Mouse (Mus musculus): ENCODE measurements around the gene 4930430F08Rik.
A peak's percentile ranks its signal among the peaks of the same experiment; 100 is the strongest.
"Not testable (repeated sequence)": the region's sequence is repeated elsewhere in the genome, so short reads cannot be mapped to it uniquely, and the experiment has no call there.

4930430F08Rik gene

DNA sequence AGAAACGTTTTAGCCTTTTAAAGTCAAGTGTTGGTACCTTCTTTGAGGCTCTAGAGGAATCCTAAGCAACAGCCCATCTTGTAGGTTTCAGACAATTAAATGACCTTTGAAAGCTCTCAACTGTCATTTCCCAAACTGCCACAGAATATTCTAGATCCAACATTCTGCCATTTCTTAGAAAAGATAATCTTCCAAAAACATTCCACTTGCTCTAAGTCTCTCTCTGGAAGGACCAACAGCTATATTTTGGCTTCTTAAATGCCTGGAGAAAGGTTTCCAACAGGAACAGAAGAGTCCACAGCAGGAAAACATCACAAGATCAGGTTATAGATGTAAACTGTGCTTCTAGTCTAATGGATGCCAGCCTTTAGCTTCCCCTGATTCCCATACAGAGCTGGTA lies at the start of gene 4930430F08Rik, which contains the start of gene 1700017N19Rik:
Gene 4930430F08Rik, minus strand, starts transcription at position 101 of the 400 bp plus-strand sequence.
Gene 1700017N19Rik, plus strand, starts transcription at position 162 of the 400 bp plus-strand sequence.
- no peak for DNase-seq (ENCODE audit: low spot score in 2 of 2)

DNA sequence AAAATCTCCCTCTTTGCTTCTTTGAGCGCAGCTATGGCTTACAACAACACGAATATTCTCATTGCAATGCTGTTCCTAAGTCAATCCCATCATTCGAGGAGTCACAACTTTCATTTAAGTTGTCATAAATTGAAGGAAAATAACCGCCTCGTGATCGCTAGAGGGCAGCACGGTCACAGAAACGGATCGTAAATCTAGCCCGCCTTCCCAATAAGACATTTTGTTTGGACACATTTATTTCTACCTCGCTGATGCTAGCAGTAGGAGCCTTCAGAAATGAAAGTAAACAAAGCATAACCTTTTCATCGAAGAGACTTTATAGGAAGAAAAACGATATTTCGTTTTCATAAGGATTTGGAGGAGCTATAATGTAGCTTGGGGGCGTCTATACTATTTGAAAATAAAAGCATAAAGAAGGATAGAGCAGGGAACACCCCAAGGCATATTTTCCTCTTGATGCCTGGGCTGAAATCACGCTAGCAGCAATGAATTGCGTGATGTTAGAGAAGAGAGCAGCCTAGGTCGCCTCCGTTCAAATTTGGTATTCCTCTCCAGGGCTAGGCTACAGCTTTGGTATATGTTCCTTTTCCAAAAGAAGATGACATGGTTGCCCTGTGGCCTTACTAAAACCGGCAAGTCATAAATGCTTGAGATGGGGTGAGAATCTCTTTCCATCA lies 39.7 kb upstream of the 4930430F08Rik start:
- no peak for DNase-seq (ENCODE audit: low spot score in 2 of 2)

DNA sequence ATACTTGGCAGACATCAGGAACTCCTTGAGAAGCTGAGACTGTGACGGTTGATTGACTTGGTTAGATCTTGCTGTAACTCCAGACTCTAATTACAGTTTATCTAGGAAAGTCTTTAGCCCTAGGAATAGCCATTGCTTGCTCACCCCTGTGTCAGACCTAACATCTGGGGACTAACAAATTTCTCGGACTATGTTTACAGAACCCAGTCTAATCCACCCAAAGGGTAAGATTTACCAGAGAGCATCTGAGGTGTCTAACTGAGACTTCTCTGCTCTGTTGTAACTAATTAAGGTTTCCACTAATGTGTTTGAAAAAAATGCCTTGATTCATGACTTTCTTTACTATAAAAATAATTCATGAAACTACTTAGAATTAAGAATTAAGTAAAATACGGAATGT lies 32.3 kb upstream of the 4930430F08Rik start:
- DNase-seq (ENCODE audit: low spot score in 2 of 2), result no peak

DNA sequence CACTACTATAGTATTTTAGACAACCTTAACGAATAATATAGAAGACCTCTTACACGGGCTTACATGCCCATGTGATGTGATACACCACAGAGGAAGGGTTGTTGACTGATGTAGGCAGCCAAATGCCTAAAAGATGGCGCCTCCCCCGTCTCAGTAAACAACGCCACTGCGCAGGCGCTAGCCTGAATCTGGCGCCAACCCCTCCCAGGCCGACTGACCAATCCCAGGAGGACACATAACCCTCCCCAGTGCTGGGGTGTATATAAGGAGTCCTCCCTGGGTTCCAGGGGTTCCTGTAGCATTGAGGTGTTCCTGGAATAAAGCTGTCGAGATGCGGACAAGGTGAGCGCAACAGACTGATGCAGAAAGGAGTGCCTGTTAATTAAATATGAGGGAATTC lies 29.8 kb upstream of the 4930430F08Rik start:
- no peak for DNase-seq (ENCODE audit: low spot score in 2 of 2)

DNA sequence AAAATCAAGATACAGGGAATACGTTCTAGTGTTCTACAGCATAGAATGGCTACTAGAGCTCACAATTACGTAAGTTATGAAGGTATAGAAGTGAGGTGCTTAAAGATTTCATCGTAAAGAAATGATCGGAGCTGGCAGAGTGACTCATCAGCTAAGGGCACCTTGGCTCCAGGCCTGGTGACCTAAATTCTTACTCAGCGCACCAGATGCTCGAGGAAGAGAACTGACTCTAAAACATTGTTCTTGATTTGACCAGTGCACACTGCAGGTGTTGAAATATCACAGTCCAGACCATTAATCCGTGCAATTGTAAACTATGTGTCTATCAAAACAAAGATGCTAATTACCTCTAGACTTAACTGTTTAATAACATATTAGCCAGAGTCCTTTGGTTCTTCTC lies 29.3 kb upstream of the 4930430F08Rik start:
- DNase-seq (ENCODE audit: low spot score in 2 of 2), result no peak

DNA sequence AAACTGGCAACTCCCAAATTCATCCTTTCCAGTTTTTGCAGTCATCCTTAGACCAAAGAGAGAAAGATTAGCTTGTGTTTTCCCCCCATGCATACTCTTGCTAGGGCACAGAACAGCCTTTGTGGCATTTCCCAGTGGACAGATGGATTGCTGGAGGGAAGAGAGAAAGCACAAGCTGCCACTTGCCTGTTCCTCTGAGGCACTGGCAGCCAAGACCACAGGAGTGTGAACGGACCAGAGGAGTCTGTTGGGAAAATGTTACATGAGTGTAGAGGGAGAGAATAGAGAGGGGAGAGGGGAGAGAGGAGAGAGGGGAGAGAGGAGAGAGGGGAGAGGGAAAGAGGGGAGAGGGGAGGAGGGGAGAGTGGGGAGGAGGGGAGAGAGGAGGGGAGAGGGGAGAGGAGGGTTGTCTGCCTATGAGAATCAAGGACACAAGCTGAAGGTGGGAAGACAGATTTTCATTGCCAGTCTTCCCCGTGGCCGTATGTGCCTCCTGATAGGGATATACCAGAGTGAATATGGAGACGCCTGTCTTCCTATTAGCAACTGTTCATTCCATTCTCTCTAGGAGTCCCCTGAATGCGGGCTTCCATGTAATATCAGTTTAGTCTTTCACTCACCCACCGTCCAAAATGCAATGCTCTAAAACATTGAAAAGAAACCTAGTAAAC lies 27.1 kb upstream of the 4930430F08Rik start:
- DNase-seq (ENCODE audit: low spot score in 2 of 2), result no peak

DNA sequence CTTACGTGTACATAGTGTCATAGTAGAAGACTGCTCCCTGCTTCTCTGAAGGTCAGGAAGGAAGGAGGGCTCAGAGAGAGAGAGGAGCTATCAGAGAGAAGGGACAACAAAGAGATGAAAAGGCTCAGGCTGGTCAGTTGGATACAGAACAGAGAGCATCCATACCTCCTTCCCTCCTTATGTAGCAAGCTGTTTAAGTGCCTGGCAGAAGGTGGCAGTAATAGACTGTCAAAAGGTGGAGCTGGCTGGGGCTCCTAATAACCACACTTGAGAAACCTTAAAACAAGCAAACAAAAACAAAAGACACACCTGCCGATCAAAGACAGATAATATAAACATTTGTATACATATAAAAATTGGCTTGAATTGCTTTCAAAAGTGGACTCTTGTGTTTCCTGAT lies 14.0 kb upstream of the 4930430F08Rik start:
- no peak for DNase-seq (ENCODE audit: low spot score in 2 of 2)

DNA sequence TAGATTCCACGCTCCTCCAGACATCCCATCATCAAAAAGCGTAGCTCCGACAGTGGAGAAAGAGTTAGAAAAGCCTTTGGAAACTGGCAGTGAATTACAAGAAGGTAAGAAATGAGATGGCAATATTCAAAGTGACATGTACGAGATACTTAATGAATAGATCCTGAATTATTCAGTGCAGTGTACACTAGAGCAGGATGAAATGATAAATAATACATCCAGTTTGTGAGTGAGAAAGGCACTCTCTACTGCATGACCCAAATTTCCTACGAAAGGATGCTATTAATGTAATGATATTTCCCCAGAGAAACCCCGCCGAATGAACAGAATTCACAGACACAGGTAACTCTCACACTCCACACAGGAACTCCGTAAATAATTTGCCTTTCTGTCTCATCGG lies 13.3 kb upstream of the 4930430F08Rik start:
- DNase-seq (ENCODE audit: low spot score in 2 of 2), result no peak

DNA sequence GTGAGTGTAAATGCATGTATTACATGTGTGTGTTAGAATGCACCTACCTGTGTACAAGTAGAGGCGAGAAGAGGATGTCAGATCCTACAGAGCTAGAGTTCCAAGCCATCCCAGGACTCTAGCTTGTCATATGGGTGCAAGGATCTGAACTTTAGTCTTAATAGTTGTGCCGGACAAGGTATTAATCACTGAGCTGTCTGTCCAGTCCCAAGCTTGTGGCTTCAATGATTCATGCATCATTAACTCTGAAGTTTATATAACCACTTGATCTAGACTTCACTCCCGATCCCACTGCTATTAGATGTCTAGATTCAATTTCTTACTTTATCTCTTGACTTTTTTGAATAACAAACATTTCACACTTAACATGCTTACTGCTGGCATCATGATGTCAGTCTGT lies 8.1 kb upstream of the 4930430F08Rik start:
- DNase-seq (ENCODE audit: low spot score in 2 of 2), result no peak

DNA sequence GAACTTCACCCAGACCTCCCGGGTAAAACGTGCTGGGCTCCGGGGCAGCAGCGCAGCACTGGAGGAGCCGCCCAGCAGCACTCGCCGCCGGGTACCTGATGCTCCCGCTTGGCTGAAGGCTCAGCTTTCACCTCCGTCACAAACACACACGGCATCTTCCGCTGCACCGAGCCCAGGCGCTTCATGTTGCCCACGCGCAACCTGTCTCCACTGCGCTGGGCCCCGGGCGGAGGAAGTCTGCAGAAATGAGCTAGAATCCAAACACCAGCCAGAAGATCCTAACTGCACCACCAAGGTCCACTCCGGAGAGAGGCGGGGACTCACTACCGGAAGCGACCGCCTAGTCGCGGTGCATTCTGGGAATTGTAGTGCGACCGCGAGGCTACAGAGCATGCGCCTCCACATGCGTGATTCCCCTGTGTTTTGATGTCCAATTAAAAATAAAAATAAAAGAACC lies 1.3 kb downstream of the 4930430F08Rik start:
- peak; percentile 86 to 88 for DNase-seq (ENCODE audit: low spot score in 2 of 2)

DNA sequence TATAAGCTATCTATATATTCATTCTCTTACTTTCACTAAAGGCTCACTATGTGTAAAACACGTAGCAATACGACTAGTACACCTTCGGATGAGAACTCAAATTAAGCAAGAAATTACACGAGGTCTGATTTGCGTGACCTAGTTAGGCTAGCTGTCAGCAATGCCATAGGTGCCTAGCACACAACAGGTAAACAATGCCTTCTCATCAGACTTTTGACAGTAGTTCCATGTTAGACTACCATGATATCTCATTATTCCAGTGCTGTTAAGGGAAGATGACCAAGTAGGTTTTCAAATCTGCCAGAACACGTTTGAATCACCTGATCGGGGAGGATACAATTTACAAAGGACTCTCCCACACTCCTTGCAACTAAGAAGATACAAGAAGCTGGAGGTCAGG lies 1.7 kb downstream of the 4930430F08Rik start:
- no peak for DNase-seq (ENCODE audit: low spot score in 2 of 2)

DNA sequence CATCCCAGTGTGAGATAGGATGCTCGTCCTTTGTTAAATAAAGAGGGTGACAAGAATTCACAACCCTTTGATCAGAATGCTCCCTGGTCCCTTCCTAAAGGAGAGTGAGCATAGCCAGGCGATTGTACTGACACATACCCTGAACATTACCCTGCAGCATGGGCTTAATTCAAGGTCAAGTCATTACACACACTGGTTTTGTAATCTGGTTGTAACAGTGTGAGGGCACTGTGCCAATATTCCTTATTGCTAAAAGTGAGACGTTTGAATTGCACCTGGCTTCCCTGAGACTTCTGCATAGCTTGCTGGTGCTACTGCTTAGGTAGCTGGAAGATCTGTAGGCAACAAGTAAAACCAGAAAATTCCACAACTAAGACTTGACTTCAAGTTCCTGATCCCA lies 6.0 kb downstream of the 4930430F08Rik start:
- no peak for DNase-seq (ENCODE audit: low spot score in 2 of 2)

DNA sequence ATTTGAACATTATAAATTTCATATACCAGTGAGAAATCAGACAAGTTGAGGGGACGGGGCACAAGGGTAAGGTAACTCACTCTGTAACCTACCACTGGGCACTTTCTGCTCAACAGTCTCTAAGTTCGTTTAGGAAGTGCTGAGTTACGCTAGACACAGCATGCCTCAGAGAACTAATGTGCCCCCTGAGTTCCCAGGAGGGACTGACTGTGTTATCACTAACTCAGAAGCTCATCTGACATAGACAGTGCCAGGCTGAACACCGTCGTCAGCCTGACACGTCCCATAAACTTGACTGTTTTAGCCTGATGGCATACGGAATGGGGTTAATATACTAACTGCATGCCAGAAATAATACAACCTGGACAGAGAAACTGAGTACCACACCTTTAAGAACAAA lies 14.9 kb downstream of the 4930430F08Rik start:
- DNase-seq (ENCODE audit: low spot score in 2 of 2), result no peak

DNA sequence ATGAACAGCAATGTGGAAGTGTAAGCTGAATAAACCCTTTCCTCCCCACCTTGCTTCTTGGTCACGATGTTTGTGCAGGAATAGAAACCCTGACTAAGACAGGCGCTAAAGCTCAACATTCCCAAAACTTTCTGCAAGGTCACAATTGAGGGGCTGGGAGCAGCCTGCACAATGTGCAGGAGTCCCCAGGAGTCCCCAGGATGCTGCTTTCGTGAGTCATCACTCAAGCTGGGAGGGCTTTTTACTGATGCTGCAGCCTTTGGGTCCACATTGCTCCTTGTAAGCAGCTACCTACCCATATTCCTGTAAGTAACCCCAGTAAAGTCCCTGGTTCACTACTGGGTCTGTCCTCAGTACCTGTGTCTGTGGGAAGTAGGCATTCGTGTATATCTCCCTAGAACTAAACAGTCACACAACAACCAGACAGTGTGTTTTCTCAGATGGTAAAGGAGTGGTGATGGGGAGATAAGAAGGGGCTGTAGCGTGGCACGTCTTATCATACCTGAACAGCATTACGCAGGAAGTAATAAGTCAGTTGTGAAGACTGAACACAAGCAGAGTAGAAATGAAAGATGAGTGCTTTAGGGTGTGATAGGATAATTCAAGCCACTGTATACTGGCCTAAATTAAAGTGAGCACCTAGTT lies 15.6 kb downstream of the 4930430F08Rik start:
- no peak for DNase-seq (ENCODE audit: low spot score in 2 of 2)

DNA sequence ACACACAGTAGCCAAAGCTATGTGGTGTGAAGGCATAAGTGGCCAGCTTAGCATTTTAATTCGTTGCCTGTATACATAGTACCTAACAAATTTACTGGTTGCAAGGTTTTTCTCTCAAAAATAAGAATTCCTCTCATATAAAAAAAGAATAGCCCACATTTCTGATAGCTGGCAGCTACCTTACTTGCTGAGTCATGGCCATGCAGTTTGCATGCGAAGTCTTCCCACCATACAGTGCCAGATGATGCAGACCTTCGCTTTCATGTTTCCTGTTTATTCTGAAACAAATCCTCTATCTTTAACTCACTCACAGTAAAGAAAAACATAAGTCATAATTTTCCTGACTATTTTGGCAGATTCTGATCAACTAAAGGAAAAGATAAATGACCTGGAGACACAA lies 18.5 kb downstream of the 4930430F08Rik start:
- DNase-seq (ENCODE audit: low spot score in 2 of 2), result no peak

DNA sequence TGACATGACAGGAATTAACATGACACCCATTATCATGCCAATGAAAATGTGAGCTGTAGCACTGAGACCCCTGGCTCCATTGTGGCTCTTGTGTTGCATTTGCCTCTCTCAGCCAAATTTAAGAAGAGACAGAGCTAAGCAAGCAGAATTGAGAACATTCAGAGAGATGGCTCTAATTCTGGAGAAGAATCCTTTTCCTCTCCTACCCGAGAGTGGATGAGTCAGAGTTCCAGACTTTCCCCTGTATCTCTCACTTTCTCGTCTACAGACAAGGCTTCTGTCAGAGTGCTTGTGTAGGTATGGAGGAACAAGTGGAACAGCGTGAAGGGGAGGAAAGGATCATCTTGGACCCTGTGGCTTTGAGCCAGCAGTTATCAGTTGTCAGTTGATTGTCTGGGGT lies 26.1 kb downstream of the 4930430F08Rik start:
- DNase-seq (ENCODE audit: low spot score in 2 of 2), result no peak

DNA sequence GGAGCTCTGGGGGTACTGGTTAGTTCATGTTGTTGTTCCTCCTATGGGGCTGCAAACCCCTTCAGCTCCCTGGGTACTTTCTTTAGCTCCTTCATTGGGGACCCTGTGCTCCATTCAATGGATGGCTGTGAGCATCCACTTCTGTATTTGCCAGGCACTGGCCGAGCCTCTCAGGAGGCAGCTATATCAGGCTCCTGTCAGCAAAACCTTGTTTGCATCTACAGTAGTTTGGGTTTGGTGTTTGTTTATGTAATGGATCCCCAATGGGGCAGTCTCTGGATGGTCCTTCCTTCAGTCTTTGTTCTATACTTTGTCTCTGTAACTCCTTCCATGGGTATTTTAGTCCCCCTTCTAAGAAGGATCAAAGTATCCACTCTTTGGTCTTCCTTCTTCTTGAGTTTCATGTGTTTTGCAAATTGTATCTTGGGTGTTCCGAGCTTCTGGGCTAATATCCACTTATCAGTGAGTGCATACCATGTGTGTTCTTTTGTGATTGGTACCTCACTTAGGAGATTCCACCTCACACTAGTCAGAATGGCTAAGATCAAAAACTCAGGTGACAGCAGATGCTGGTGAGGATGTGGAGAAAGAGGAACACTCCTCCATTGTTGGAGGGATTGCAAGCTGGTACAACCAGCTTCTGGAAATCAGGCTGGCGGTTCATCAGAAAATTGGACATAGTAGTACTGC lies 29.9 kb downstream of the 4930430F08Rik start:
- not testable (repeated sequence) for DNase-seq (ENCODE audit: low spot score in 2 of 2)

DNA sequence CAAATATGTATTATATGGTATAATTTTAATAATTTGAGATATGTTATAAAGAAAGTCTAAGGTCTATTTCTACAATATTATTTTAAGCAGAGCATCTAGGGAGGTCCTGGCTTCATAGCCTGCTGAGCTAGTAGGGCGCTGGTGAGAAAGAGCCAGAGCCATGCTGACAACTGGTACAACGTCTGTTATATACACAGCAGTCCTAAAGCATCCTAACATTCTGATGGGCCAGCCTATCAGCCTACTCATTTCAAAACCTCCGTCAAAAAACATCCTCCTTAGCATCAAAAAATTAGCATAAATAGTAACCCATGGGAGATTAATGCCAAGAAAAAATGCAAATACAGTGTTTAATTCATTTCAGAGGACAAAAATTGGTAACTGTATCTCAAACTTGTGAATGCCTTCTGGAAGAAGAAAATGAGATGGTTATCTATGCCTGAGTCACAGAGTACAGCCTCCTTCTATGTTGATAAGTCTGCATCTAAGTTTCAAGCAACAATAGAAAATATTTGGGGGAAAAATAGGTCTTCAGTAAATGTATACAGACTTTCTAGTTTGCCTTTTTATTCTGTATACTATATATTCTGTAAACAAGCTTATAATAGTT lies 33.6 kb downstream of the 4930430F08Rik start:
- no peak for DNase-seq (ENCODE audit: low spot score in 2 of 2)

DNA sequence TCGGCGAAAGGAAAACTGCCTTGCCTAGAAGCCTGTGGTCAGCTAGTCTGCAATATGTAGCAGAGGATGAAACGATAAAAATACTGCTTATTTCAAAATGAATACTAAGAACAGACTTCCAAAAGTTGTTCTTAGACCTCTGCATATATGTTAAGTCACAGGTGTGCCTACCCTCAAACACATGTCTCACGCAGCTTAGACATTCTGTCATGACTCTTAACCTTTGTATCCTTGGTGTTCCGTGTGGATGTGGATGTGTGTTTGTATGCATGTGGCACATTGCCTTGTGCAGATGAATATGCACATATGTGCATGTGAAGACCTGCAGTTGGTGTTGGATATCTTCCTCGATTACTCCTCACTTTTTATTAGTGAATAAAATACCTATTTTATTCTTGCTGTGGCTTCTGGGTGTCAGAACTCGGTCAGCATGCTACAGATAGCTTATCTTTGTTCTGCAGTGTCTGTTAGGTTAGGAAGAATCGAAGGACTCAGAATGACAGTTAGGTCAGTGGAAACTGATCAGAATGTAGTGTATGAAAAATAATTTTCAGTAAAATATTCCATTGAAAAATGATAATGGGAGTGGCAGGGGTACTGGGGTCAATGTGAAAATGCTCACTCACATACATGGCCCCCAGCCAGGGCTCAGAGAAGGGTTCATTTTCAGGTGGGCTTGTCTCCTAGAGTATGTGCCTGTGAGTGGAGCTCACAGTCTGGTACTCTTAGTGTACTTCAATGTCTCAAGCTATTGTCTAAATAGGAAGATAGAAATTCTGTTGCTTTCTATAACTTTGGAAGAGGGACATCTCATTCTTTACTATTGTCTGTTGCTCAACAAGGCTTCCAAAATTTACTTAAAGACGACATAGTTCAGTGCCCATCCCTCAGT lies 65.5 kb downstream of the 4930430F08Rik start:
- DNase-seq (ENCODE audit: low spot score in 2 of 2), result no peak

DNA sequence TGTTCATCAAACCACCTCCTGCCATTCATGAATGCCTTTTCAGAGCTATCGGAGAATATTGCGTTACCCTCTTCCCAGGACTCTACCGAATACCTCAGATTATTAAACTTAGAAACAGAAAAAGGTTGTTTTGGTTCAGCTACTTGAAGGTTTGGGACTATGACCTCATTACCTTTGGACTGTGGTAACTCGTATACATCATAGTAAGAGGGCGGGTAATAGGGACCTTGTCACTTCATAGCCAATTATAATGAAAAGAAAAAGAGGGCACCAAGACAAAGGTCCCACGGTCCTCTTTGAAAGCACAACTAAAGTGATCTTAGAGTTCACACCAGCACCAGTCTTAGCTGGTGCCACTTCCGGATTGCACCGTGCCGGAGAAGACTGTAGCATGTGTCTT lies 67.9 kb downstream of the 4930430F08Rik start:
- no peak for DNase-seq (ENCODE audit: low spot score in 2 of 2)

Measured in heart, adult 9 months (tissue).